ENCODE assay signal across 16 mouse cellular contexts in the genomic region with DNA sequence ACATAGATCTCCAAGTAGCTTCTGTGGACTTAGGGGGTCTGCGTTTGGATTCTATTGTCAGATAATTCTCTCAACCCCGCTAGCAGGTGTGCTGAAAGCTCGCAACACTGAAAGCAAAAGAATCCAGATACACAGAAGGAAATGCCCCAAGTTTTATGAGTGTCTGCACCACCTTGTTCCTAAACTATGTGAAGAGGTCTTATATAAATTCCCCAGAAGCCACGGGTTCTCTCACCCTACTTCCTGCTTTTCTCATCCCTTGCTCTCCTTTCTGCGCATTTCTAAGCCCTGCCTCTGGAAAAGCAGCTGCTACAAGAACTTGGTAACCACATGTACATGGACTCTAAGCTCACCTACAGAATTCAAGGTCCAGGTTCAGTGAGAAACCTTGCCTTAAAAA. TPM values are rescaled to one million over a fixed set of nuclear protein-coding genes. Genes with fewer than 3 reads are reported as not detected.
DNase-seq lines count a peak whose midpoint lies in the region; ATAC-seq lines count a peak whose summit lies in the region.
"Had no signal": no experiment of that assay in that cellular context is flagged by ENCODE, and none has a peak within 500 bp of the region (broad histone marks: within the 10 kb centered on the region; RNA-seq: fewer than 3 reads in every experiment).

No protein-coding gene starts in this region.

- H3K36me3 ChIP-seq in heart, embryonic 15.5 days = no peaks in the 10 kb centered on the region
- no peaks in the 10 kb centered on the region for H3K36me3 ChIP-seq in lung, embryonic 16.5 days (ENCODE audit: control insufficient read depth, insufficient read depth, low read length)
- H3K36me3 ChIP-seq in intestine, embryonic 15.5 days = no peaks in the 10 kb centered on the region
- H3K36me3 ChIP-seq in stomach, embryonic 16.5 days (ENCODE audit: control insufficient read depth, insufficient read depth, low read length) = no peaks in the 10 kb centered on the region
- H3K36me3 ChIP-seq: hindbrain, embryonic 12.5 days; liver, embryonic 12.5 days had no signal

- no peak overlapping the region for H3K4me3 ChIP-seq in heart, embryonic 15.5 days
- H3K4me3 ChIP-seq in lung, embryonic 16.5 days (ENCODE audit: low read length) = peak overlapping the region; percentile 14; the same call in 1 of the 2 replicates
- no peak overlapping the region for H3K4me3 ChIP-seq in intestine, embryonic 15.5 days (replicated peaks)
- no peak overlapping the region for H3K4me3 ChIP-seq in stomach, embryonic 16.5 days (replicated peaks; ENCODE audit: low read length)
- H3K4me3 ChIP-seq: forebrain, embryonic 13.5 days; hindbrain, embryonic 12.5 days; liver, embryonic 12.5 days had no signal

- DNase-seq in heart, postnatal 14 days = no peak
- no peak for DNase-seq in lung, postnatal 10 days
- no peak for DNase-seq in right cerebral cortex, postnatal 14 days
- DNase-seq: cerebellum, adult 9-10 months; gastrocnemius, postnatal 36 days; kidney, adult 11 months; left cerebral cortex, postnatal 4 days; midbrain, embryonic 14.5 days; thymus, adult 18-20 months had no signal

- no peak overlapping the region for H3K9ac ChIP-seq in heart, embryonic 15.5 days
- no peak overlapping the region for H3K9ac ChIP-seq in lung, embryonic 16.5 days (ENCODE audit: low read length)
- H3K9ac ChIP-seq in intestine, embryonic 15.5 days = no peak overlapping the region
- no peak overlapping the region for H3K9ac ChIP-seq in stomach, embryonic 16.5 days (ENCODE audit: low read length)
- H3K9ac ChIP-seq: forebrain, embryonic 13.5 days; hindbrain, embryonic 12.5 days; liver, embryonic 12.5 days had no signal

- 61% methylated on average over 5 of the region's 5 CpGs for WGBS in heart, embryonic 15.5 days
- WGBS in lung, embryonic 16.5 days = 35% methylated on average over 5 of the region's 5 CpGs
- WGBS in intestine, embryonic 15.5 days = 63% methylated on average over 5 of the region's 5 CpGs
- WGBS in stomach, embryonic 16.5 days = 58% methylated on average over 5 of the region's 5 CpGs

- H3K27me3 ChIP-seq in heart, embryonic 15.5 days = no peaks in the 10 kb centered on the region
- H3K27me3 ChIP-seq in lung, embryonic 16.5 days (ENCODE audit: control insufficient read depth, insufficient read depth, low read depth, low read length) = no peaks in the 10 kb centered on the region
- H3K27me3 ChIP-seq in intestine, embryonic 15.5 days (replicated peaks) = no peaks in the 10 kb centered on the region
- H3K27me3 ChIP-seq in stomach, embryonic 16.5 days (ENCODE audit: control insufficient read depth, insufficient read depth, low read length) = no peaks in the 10 kb centered on the region
- H3K27me3 ChIP-seq: hindbrain, embryonic 12.5 days; liver, embryonic 12.5 days had no signal

- intact Hi-C loops in heart, postnatal 14 days (cut with DNase I) = no loop called here

- no peak overlapping the region for H3K27ac ChIP-seq in heart, embryonic 15.5 days
- peak overlapping the region; percentile 83 for H3K27ac ChIP-seq in lung, embryonic 16.5 days (ENCODE audit: low read length)
- no peak overlapping the region for H3K27ac ChIP-seq in intestine, embryonic 15.5 days
- H3K27ac ChIP-seq in stomach, embryonic 16.5 days (ENCODE audit: low read length) = no peak overlapping the region
- H3K27ac ChIP-seq: forebrain, embryonic 13.5 days; hindbrain, embryonic 12.5 days; liver, embryonic 12.5 days had no signal

- H3K9me3 ChIP-seq in heart, embryonic 15.5 days (replicated peaks) = no peaks in the 10 kb centered on the region
- no peaks in the 10 kb centered on the region for H3K9me3 ChIP-seq in lung, embryonic 16.5 days (ENCODE audit: control insufficient read depth, low read length)
- H3K9me3 ChIP-seq in intestine, embryonic 15.5 days = no peaks in the 10 kb centered on the region
- H3K9me3 ChIP-seq in stomach, embryonic 16.5 days (replicated peaks; ENCODE audit: control insufficient read depth, low read length) = no peaks in the 10 kb centered on the region
- H3K9me3 ChIP-seq: forebrain, embryonic 13.5 days; hindbrain, embryonic 12.5 days; liver, embryonic 12.5 days had no signal

- H3K4me1 ChIP-seq in heart, embryonic 15.5 days (replicated peaks) = peaks cover 8% of the 10 kb centered on the region
- H3K4me1 ChIP-seq in lung, embryonic 16.5 days (replicated peaks; ENCODE audit: control insufficient read depth, insufficient read depth, low read length) = peaks cover 11% of the 10 kb centered on the region
- H3K4me1 ChIP-seq in intestine, embryonic 15.5 days (replicated peaks) = 0 out of 2 replicates have a peak, but pooled peaks cover 7% of the 10 kb centered on the region
- H3K4me1 ChIP-seq in stomach, embryonic 16.5 days (ENCODE audit: control insufficient read depth, insufficient read depth, low read length) = no peaks in the 10 kb centered on the region
- H3K4me1 ChIP-seq: forebrain, embryonic 13.5 days; liver, embryonic 12.5 days had no signal

- H3K4me2 ChIP-seq in heart, embryonic 15.5 days = peak overlapping the region; percentile 31
- H3K4me2 ChIP-seq in lung, embryonic 16.5 days (ENCODE audit: low read depth, low read length) = peak overlapping the region; percentile 34
- H3K4me2 ChIP-seq in intestine, embryonic 15.5 days (replicated peaks) = 0 out of 2 replicates have a peak overlapping the region, but pooled peaks have one; percentile 1
- 0 out of 2 replicates have a peak overlapping the region, but pooled peaks have one; percentile 6 for H3K4me2 ChIP-seq in stomach, embryonic 16.5 days (ENCODE audit: low read depth, low read length)
- H3K4me2 ChIP-seq: forebrain, embryonic 13.5 days; hindbrain, embryonic 12.5 days; liver, embryonic 12.5 days had no signal

- ATAC-seq in heart, embryonic 15.5 days (replicated peaks; ENCODE audit: insufficient number of reproducible peaks, insufficient read depth, low FRiP score, low read depth) = no peak
- peak; percentile 36; the same call in 1 of the 2 replicates for ATAC-seq in lung, embryonic 16.5 days (ENCODE audit: low read depth)
- no peak for ATAC-seq in intestine, embryonic 15.5 days
- ATAC-seq in stomach, embryonic 16.5 days (ENCODE audit: insufficient read depth, low FRiP score) = no peak
- ATAC-seq: forebrain, embryonic 13.5 days; liver, embryonic 12.5 days had no signal

RNA-seq across cellular contexts. Expression of a gene that starts 25.4 kb away (rescaled TPM):
- polyA plus RNA-seq in heart, embryonic 15.5 days (2015; fragmentation: Nextera tagmentation; extraction: Ambion mirVana) = 12.4 and 12.5 TPM in 2 replicates
- total RNA-seq in heart, postnatal 14 days (2021) = 10 to 100 TPM; 91.9 to 92.5 TPM
- 24.8 and 29.1 TPM in 2 replicates for polyA plus RNA-seq in lung, embryonic 16.5 days (2015; fragmentation: Nextera tagmentation; extraction: Ambion mirVana)
- 20.0 and 20.6 TPM in 2 replicates for polyA plus RNA-seq in intestine, embryonic 15.5 days (2015; fragmentation: Nextera tagmentation; extraction: Ambion mirVana)
- polyA plus RNA-seq in stomach, embryonic 16.5 days (2015; fragmentation: Nextera tagmentation; extraction: Ambion mirVana) = 7.3 and 9.1 TPM in 2 replicates

RNA-seq across cellular contexts. Expression of a gene that starts 57.3 kb away (rescaled TPM):
- 7.7 and 8.9 TPM in 2 replicates for polyA plus RNA-seq in heart, embryonic 15.5 days (2015; fragmentation: Nextera tagmentation; extraction: Ambion mirVana)
- 10 to 100 TPM; 16.3 to 17.7 TPM for total RNA-seq in heart, postnatal 14 days (2021)
- 6.0 and 6.3 TPM in 2 replicates for polyA plus RNA-seq in lung, embryonic 16.5 days (2015; fragmentation: Nextera tagmentation; extraction: Ambion mirVana)
- polyA plus RNA-seq in intestine, embryonic 15.5 days (2015; fragmentation: Nextera tagmentation; extraction: Ambion mirVana) = 5.4 and 5.6 TPM in 2 replicates
- polyA plus RNA-seq in stomach, embryonic 16.5 days (2015; fragmentation: Nextera tagmentation; extraction: Ambion mirVana) = 5.5 and 5.9 TPM in 2 replicates
